Mouse (Mus musculus) left cerebral cortex, postnatal 36 days (tissue): ENCODE measurements at regions not wholly inside any gene's neighbourhood (a gene's known extent, or its start where the extent isn't known, plus 50 kb on each side); places are given as distances from the start of the nearest gene placed in this dataset.

Experiments used
- DNase-seq, 2 experiments: peaks; one replicate each; pipeline ENCODE4 v3.0.0; 2021 to 2022; ENCODE audit warnings: low spot score in 2 of 2, mixed read lengths in 1 of 2
- intact Hi-C: fragments of 180-260 bp; cut with DNase I; formaldehyde crosslinking; loops from one replicate; pipeline ENCODE4 v1.15.1; 2025

- DNase-seq = no peak
- intact Hi-C loops = no loop called here
These were observed 161.3 kb downstream of the Gas1 start for GRCm38 (mm10) chr13:60015854-60016366.

GRCm38 (mm10) chr13:60012046-60012813 is 164.9 kb downstream of the Gas1 start:
- intact Hi-C loops = no loop called here
- DNase-seq = no peak

GRCm38 (mm10) chr13:60011092-60011491 is 166.1 kb downstream of the Gas1 start:
- DNase-seq = no peak
- intact Hi-C loops = no loop called here

DNA sequence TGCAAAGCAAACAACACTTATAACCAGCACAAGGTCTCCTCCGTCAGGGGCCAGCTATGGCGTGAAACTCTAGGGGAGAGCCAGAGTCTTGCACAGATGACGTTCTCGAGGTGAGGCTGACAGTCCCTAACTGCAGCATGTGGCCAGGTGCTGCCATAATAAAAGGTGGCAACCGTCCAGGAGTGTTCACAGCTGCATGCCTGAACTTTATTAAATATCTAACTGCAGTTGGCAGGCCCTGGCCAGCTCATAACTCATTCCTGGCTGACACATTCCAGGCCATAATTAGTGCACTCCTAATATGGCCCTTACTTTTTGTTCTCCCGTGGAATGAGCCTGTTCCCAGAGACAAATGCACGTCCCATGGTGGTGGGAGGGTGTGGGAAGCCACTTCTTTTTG is 169.6 kb downstream of the Gas1 start:
- no peak for DNase-seq
- intact Hi-C loops = no loop called here

DNA sequence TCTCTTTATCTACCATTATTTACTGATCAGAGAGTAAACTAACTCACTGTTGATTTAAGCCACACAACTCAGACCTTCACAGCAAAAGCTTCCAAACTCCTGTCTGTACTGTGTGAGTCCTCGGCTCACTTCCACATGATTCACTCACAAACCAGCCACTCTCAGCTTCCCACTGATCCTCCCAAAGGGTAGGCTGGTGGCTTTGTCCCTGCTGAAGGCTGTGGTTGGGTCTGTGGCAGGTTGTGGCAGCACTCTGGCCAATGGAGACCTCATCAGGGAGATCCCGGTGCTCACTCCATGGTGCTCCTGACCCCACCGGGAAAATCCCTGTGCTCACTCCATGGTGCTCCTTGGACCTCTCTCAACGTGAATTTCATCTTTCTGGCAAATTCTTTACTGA is 170.1 kb downstream of the Gas1 start:
- DNase-seq = no peak
- intact Hi-C loops = no loop called here

- intact Hi-C loops = no loop called here
- no peak for DNase-seq
These were observed 172.6 kb downstream of the Gas1 start for GRCm38 (mm10) chr13:60004611-60005010.

DNA sequence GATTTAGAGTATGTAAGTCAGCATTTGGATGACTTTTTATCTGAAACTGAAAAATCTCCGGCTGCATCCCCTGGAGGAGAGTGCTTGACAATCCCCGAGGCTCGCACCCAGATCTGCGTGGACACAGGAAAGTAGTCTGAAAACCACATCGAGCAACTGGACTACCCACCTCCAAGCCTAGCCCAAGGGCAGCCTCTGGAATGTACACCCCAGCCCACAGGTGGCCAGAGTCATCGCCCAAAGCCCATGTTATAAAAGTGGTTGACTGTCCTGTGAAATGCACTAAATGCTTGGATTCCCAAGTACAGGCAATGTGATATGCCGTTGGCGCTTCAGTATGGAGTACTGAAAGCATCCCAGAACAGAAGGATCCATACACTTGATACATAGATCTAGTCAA is 175.1 kb downstream of the Gas1 start:
- DNase-seq = no peak
- intact Hi-C loops = no loop called here

GRCm38 (mm10) chr13:60001637-60002036 is 175.5 kb downstream of the Gas1 start:
- intact Hi-C loops = no loop called here
- no peak for DNase-seq

GRCm38 (mm10) chr13:60000618-60001347 is 176.4 kb downstream of the Gas1 start:
- no peak for DNase-seq
- intact Hi-C loops = no loop called here

DNA sequence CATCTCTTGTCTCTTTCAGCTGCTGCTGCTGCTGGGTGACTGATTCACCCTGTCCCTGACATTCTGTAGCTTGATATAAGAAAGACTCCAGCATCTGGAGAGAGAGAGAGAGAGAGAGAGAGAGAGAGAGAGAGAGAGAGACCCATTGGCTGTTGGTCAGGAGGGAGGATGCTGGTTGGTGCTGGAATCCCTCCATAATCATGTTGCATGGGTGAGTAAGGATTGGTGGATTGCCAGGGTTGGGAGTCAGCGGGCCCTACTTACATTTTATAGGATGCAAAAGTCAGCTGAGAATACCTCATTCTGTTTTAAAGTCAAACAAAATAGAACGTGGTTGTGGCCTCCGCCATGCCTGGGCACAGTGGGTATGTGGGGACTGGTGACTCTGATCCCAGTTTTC is 174.5 kb upstream of the Tut7 start:
- intact Hi-C loops = no loop called here
- DNase-seq = no peak

- DNase-seq = no peak
- intact Hi-C loops = no loop called here
These were observed 173.3 kb upstream of the Tut7 start for GRCm38 (mm10) chr13:59996146-59996814.

DNA sequence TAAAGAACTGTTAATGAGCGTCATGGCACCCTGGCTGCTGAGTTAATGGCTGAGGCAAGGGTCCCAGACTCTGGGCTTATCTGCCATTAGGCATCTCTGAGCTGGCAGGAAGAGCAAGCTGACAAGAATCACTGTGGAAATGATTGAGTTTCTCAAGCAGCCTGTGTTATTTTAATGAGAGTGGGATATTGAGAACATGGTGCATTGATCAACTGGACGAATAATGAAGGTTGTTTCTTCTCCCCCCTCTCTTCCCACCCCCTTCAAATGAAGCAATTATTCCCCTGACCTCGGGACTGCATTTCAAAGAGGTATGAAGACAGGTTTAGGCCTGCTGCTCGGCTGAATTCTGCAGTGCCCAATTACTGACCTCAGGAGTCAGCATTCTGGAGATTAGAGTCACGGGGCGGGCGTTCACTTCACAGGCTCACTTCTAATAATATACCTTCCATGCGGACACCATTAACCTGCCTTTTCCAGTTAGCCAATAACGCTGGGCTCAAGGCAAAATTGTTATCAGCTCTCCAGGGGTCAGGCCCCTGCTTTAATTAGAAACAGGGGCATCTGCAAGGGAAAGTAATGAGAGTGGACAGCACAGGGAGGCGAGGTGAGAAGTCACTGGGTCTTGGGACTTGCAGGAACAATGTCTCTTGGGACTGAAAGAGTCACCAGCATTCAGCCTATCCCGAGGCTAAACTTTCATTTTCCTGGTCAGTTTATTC is 170.0 kb upstream of the Tut7 start:
- no peak for DNase-seq
- intact Hi-C loops = no loop called here

- intact Hi-C loops = no loop called here
- DNase-seq = no peak
These were observed 169.4 kb upstream of the Tut7 start for GRCm38 (mm10) chr13:59992346-59992745.

DNA sequence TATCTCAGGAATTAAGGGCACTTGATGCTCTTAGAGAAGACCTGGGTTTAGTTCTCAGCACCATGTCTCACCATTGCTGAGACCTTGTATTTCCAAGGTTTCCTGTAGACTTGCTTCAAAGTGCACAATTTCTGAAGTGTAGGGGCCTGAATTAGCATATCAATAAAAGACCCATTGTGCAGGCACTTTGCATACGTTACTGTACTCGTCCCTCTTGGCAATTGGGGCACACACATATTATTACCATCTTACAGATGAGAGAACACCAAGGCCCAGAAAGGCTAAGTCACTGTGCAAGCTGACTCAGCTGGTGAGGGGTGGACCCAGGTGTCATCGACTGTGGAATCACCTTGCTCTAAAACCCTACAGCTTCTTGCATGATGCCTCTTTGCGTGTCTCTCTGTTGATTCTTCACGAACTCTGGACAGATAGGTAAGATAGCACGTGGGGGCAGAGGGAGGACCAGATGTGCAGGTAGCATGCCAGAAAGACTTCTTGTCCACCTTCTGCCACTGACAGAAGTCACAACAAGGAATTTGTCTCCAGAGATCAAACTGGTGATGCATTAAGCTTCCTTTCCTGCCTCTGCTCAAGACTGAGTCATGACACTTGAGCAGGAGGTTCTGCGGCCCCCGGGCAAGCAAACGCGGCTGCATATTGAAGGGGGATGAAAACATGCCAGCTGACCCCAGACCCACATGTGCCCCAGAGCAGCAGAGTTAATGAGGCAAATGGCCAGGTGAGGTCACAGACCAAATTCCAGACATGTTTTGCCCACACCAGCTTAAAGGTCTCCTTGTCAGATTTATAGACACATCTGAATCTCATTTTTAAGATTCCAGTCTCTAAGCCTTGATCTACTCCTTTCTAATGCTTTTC is 167.7 kb upstream of the Tut7 start:
- intact Hi-C loops = no loop called here

GRCm38 (mm10) chr13:59988393-59988965 is 165.5 kb upstream of the Tut7 start:
- intact Hi-C loops = no loop called here
- DNase-seq = no peak

More for the DNA sequence above, 167.7 kb upstream of the Tut7 start:
- DNase-seq = no peak

DNA sequence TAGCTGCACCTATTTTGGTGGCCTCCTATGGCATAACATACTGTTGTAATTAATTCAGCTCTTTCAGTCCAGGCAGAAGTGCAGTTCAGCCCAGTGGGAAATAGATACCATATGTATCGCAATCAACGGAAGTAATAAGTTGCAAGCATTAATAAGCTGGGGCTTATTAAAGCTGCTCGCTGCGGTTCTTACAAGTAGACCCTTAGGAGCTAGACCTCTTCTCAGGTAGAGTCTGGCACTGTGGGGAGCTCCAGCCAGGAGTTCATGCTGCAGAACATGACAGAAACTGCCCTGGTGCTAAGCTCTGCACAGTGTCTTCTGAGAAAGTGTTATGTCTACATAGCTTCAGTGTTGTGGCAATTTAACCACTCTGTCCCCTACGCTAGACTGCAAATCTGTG is 153.5 kb upstream of the Tut7 start:
- no peak for DNase-seq
- intact Hi-C loops = no loop called here

- intact Hi-C loops = no loop called here
- no peak for DNase-seq
These were observed 149.1 kb upstream of the Tut7 start for GRCm38 (mm10) chr13:59972093-59972427.

- intact Hi-C loops = no loop called here
- DNase-seq = no peak
These were observed 148.5 kb upstream of the Tut7 start for GRCm38 (mm10) chr13:59971231-59972092.
